Mouse (Mus musculus): ENCODE results near the gene C1qtnf4. TPM values are rescaled to one million over a fixed set of nuclear protein-coding genes. Genes with fewer than 3 reads are reported as not detected.

The C1qtnf4 gene
- polyA plus RNA-seq, 1 experiment, result 4.0 TPM

- TF ChIP-seq POLR2A (IDR thresholded peaks at IDR 0.05; ENCODE audit: low read depth, low read length) (no peak), CTCF (IDR thresholded peaks at IDR 0.05; ENCODE audit: extremely low read depth, insufficient read length, insufficient replicate concordance, low read depth, low read length) (no peak)
- no peak overlapping the region; the same call in 1 of the 2 replicates for H3K4me3 ChIP-seq (ENCODE audit: low read depth, low read length)
- 0 out of 2 replicates have a peak, but pooled peaks cover 2% of the 10 kb centered on the region for H3K4me1 ChIP-seq (ENCODE audit: control insufficient read depth, insufficient read depth, insufficient read length, low read length)
- 63% methylated on average over 1 of the region's 1 CpGs for WGBS
- peaks cover 23% of the 10 kb centered on the region for H3K36me3 ChIP-seq (ENCODE audit: control insufficient read depth, insufficient read depth, low read length)
- no peak overlapping the region for H3K27ac ChIP-seq (ENCODE audit: insufficient read depth, low read depth, low read length)
- H3K27me3 ChIP-seq (ENCODE audit: control insufficient read depth, insufficient read depth, low read length), result no peaks in the 10 kb centered on the region
Observed at GRCm38 (mm10) chr2:90915516-90915915, 29.9 kb downstream of the C1qtnf4 start.

DNA sequence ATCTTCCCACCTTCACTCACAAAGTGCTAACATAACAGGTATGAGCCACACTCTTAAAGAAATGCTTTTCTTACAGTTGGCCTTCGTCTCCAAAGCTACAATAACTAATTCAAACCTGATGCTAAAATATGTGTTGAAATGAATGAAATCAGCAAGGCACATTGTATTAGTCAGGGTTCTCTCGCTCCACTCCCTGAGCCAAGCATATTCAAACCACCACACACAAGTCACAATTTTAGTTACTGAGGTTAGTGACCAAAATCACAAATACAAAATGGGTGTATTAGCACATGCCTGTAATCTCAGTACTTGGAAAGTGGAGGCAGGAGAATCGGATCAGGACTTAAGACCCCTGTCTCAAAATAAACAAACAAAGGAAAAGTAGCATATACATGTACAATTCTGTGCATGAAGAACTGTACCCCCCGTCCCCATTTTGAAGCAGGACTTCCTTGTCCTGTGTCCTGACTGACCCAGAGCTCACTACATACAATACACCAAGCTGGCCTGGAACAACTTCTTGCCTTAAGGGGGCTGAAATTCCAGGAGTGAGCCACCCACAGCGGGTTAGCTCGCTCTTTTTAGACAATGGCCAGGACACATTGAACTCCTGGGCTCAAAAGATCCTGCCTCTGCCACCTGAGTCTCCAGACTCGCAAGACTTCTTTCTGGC lies 31.0 kb downstream of the C1qtnf4 start:
- WGBS, result 8% methylated on average over 7 of the region's 7 CpGs
- Histone ChIP-seq H3K4me1 (ENCODE audit: control insufficient read depth, insufficient read depth, insufficient read length, low read length) (0 out of 2 replicates have a peak, but pooled peaks cover 2% of the 10 kb centered on the region), H3K36me3 (ENCODE audit: control insufficient read depth, insufficient read depth, low read length) (peaks cover 13% of the 10 kb centered on the region), H3K27ac (ENCODE audit: insufficient read depth, low read depth, low read length) (peak overlapping the region; percentile 98), H3K27me3 (ENCODE audit: control insufficient read depth, insufficient read depth, low read length) (no peaks in the 10 kb centered on the region), H3K4me3 (ENCODE audit: low read depth, low read length) (peak overlapping the region; percentile 82)
- TF ChIP-seq POLR2A (IDR thresholded peaks at IDR 0.05; ENCODE audit: low read depth, low read length) (no peak), CTCF (IDR thresholded peaks at IDR 0.05; ENCODE audit: extremely low read depth, insufficient read length, insufficient replicate concordance, low read depth, low read length) (no peak)

GRCm38 (mm10) chr2:90917233-90917998 lies 31.8 kb downstream of the C1qtnf4 start:
- 0 out of 2 replicates have a peak, but pooled peaks cover 2% of the 10 kb centered on the region for H3K4me1 ChIP-seq (ENCODE audit: control insufficient read depth, insufficient read depth, insufficient read length, low read length)
- peak overlapping the region; percentile 82 for H3K4me3 ChIP-seq (ENCODE audit: low read depth, low read length)
- TF ChIP-seq POLR2A (IDR thresholded peaks at IDR 0.05; ENCODE audit: low read depth, low read length) (peak; percentile 61), CTCF (IDR thresholded peaks at IDR 0.05; ENCODE audit: extremely low read depth, insufficient read length, insufficient replicate concordance, low read depth, low read length) (no peak)
- under 1% methylated on average over 73 of the region's 73 CpGs for WGBS
- peak overlapping the region; percentile 98 for H3K27ac ChIP-seq (ENCODE audit: insufficient read depth, low read depth, low read length)
- peaks cover 9% of the 10 kb centered on the region for H3K36me3 ChIP-seq (ENCODE audit: control insufficient read depth, insufficient read depth, low read length)
- H3K27me3 ChIP-seq (ENCODE audit: control insufficient read depth, insufficient read depth, low read length), result no peaks in the 10 kb centered on the region

DNA sequence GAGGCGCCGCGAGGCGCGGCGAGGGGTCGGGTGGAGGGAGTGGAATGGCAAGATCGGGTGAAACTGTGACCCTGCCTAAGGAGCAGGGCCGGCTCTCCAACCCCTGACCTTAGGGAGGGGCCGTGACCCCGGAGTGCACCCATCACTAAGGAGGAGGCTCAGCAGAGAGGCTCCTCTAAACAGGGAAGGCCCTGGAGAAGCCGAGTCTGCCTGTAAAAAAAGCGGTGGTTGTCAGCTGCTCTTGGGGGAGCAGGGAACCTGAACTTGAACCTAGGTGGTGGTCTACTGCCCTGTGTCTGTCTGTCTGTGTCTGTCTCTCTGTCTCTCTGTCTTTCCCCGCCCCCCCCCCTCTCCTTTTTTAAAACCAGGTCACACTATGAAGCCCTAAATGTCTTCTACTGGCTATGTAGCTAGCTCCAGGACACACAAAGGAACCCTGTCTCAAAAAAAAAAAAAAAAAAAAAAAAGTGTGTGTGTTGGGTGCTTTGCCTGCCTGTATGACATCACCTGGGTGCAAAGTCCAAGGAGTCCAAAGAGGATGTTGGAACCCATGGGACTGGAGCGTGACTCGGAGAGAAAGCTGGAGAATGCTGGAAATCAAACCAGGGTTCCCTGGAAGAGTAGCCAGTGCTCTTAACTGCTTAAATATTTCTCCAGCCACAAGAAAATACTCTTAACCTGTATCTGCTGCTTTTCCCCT lies 32.5 kb downstream of the C1qtnf4 start:
- Histone ChIP-seq H3K27me3 (ENCODE audit: control insufficient read depth, insufficient read depth, low read length) (no peaks in the 10 kb centered on the region), H3K4me1 (ENCODE audit: control insufficient read depth, insufficient read depth, insufficient read length, low read length) (0 out of 2 replicates have a peak, but pooled peaks cover 2% of the 10 kb centered on the region), H3K36me3 (ENCODE audit: control insufficient read depth, insufficient read depth, low read length) (peaks cover 6% of the 10 kb centered on the region; the same call in 1 of the 2 replicates), H3K4me3 (ENCODE audit: low read depth, low read length) (peak overlapping the region; percentile 82), H3K27ac (ENCODE audit: insufficient read depth, low read depth, low read length) (peak overlapping the region; percentile 98)
- 4% methylated on average over 16 of the region's 16 CpGs for WGBS
- TF ChIP-seq CTCF (IDR thresholded peaks at IDR 0.05; ENCODE audit: extremely low read depth, insufficient read length, insufficient replicate concordance, low read depth, low read length), result no peak
- 0 out of 2 replicates have a peak, but pooled peaks have one; percentile 19 for TF ChIP-seq POLR2A (IDR thresholded peaks at IDR 0.05; ENCODE audit: low read depth, low read length)

- 79% methylated on average over 1 of the region's 1 CpGs for WGBS
- H3K27ac ChIP-seq (ENCODE audit: insufficient read depth, low read depth, low read length), result 0 out of 2 replicates have a peak overlapping the region, but pooled peaks have one; percentile 24
- no peaks in the 10 kb centered on the region for H3K4me1 ChIP-seq (ENCODE audit: control insufficient read depth, insufficient read depth, insufficient read length, low read length)
- no peaks in the 10 kb centered on the region for H3K27me3 ChIP-seq (ENCODE audit: control insufficient read depth, insufficient read depth, low read length)
- H3K4me3 ChIP-seq (ENCODE audit: low read depth, low read length), result no peak overlapping the region
- no peak for TF ChIP-seq POLR2A (IDR thresholded peaks at IDR 0.05; ENCODE audit: low read depth, low read length)
- TF ChIP-seq CTCF (IDR thresholded peaks at IDR 0.05; ENCODE audit: extremely low read depth, insufficient read length, insufficient replicate concordance, low read depth, low read length), result no peak
- no peaks in the 10 kb centered on the region for H3K36me3 ChIP-seq (ENCODE audit: control insufficient read depth, insufficient read depth, low read length)
Observed at GRCm38 (mm10) chr2:90921178-90921577, 35.5 kb downstream of the C1qtnf4 start.

GRCm38 (mm10) chr2:90922636-90923035 lies 37.0 kb downstream of the C1qtnf4 start:
- 80% methylated on average over 2 of the region's 2 CpGs for WGBS

More at GRCm38 (mm10) chr2:90922636-90923035, 37.0 kb downstream of the C1qtnf4 start:
- TF ChIP-seq POLR2A (IDR thresholded peaks at IDR 0.05; ENCODE audit: low read depth, low read length) (no peak), CTCF (IDR thresholded peaks at IDR 0.05; ENCODE audit: extremely low read depth, insufficient read length, insufficient replicate concordance, low read depth, low read length) (no peak)
- Histone ChIP-seq H3K36me3 (ENCODE audit: control insufficient read depth, insufficient read depth, low read length) (no peaks in the 10 kb centered on the region), H3K4me3 (ENCODE audit: low read depth, low read length) (no peak overlapping the region), H3K27me3 (ENCODE audit: control insufficient read depth, insufficient read depth, low read length) (no peaks in the 10 kb centered on the region), H3K27ac (ENCODE audit: insufficient read depth, low read depth, low read length) (no peak overlapping the region), H3K4me1 (ENCODE audit: control insufficient read depth, insufficient read depth, insufficient read length, low read length) (no peaks in the 10 kb centered on the region)

Measured in small intestine, adult 2 months (tissue).